Mouse (Mus musculus): ENCODE results near the gene Hist2h2be. TPM values are rescaled to one million over a fixed set of nuclear protein-coding genes. Genes with fewer than 3 reads are reported as not detected.
"Not testable (repeated sequence)": the region's sequence is repeated elsewhere in the genome, so short reads cannot be mapped to it uniquely, and the experiment has no call there.

Hist2h2be gene
- polyA plus RNA-seq, 1 experiment from 2014 or later = 9.4 TPM

- peaks cover 11% of the 10 kb centered on the region for H3K4me1 ChIP-seq (ENCODE audit: control insufficient read depth, insufficient read depth, low read length)
- H3K4me2 ChIP-seq (ENCODE audit: low read depth, low read length) = peak overlapping the region; percentile 93
- peak overlapping the region; percentile 88 for H3K27ac ChIP-seq (ENCODE audit: low read length)
- WGBS = under 1% methylated on average over 50 of the region's 50 CpGs
- peaks cover 9% of the 10 kb centered on the region for H3K36me3 ChIP-seq (ENCODE audit: control insufficient read depth, insufficient read depth)
- peak overlapping the region; percentile 90 for H3K9ac ChIP-seq (ENCODE audit: low read length)
- peaks cover 6% of the 10 kb centered on the region for H3K9me3 ChIP-seq (replicated peaks; ENCODE audit: control insufficient read depth, low read length)
- peak overlapping the region; percentile 78 for H3K4me3 ChIP-seq (ENCODE audit: low read length)
- peak; percentile 89 for ATAC-seq (replicated peaks; ENCODE audit: extremely low read depth, insufficient read depth, low FRiP score)
- H3K27me3 ChIP-seq (ENCODE audit: control insufficient read depth, insufficient read depth, low read length) = no peaks in the 10 kb centered on the region
Measured at GRCm38 (mm10) chr3:96197129-96197749, 23.7 kb upstream of the Hist2h2be start.

- H3K4me2 ChIP-seq (ENCODE audit: low read depth, low read length) = peak overlapping the region; percentile 93
- H3K4me1 ChIP-seq (ENCODE audit: control insufficient read depth, insufficient read depth, low read length) = peaks cover 11% of the 10 kb centered on the region
- H3K4me3 ChIP-seq (ENCODE audit: low read length) = peak overlapping the region; percentile 78
- H3K9ac ChIP-seq (ENCODE audit: low read length) = peak overlapping the region; percentile 54
- peaks cover 6% of the 10 kb centered on the region for H3K9me3 ChIP-seq (replicated peaks; ENCODE audit: control insufficient read depth, low read length)
- no peaks in the 10 kb centered on the region for H3K27me3 ChIP-seq (ENCODE audit: control insufficient read depth, insufficient read depth, low read length)
- peak overlapping the region; percentile 37; the same call in 1 of the 2 replicates for H3K27ac ChIP-seq (ENCODE audit: low read length)
- peaks cover 8% of the 10 kb centered on the region for H3K36me3 ChIP-seq (ENCODE audit: control insufficient read depth, insufficient read depth)
- ATAC-seq (replicated peaks; ENCODE audit: extremely low read depth, insufficient read depth, low FRiP score) = no peak; the same call in 1 of the 2 replicates
- 9% methylated on average over 6 of the region's 6 CpGs for WGBS
Measured at GRCm38 (mm10) chr3:96198181-96198580, 22.7 kb upstream of the Hist2h2be start.

GRCm38 (mm10) chr3:96198601-96199251 is 22.2 kb upstream of the Hist2h2be start:
- ATAC-seq (replicated peaks; ENCODE audit: extremely low read depth, insufficient read depth, low FRiP score); H3K36me3 ChIP-seq (ENCODE audit: control insufficient read depth, insufficient read depth); H3K9me3 ChIP-seq (replicated peaks; ENCODE audit: control insufficient read depth, low read length); H3K4me3 ChIP-seq (ENCODE audit: low read length); H3K9ac ChIP-seq (ENCODE audit: low read length); H3K27ac ChIP-seq (ENCODE audit: low read length); H3K27me3 ChIP-seq (ENCODE audit: control insufficient read depth, insufficient read depth, low read length): not testable (repeated sequence)
- peak overlapping the region; percentile 93 for H3K4me2 ChIP-seq (ENCODE audit: low read depth, low read length)
- H3K4me1 ChIP-seq (ENCODE audit: control insufficient read depth, insufficient read depth, low read length) = peaks cover 11% of the 10 kb centered on the region
- 25% methylated on average over 6 of the region's 8 CpGs for WGBS

- WGBS = 27% methylated on average over 2 of the region's 2 CpGs
- Histone ChIP-seq H3K4me3 (ENCODE audit: low read length) (no peak overlapping the region), H3K9ac (ENCODE audit: low read length) (no peak overlapping the region), H3K4me1 (ENCODE audit: control insufficient read depth, insufficient read depth, low read length) (peaks cover 11% of the 10 kb centered on the region), H3K4me2 (ENCODE audit: low read depth, low read length) (no peak overlapping the region), H3K9me3 (replicated peaks; ENCODE audit: control insufficient read depth, low read length) (peaks cover 6% of the 10 kb centered on the region), H3K36me3 (ENCODE audit: control insufficient read depth, insufficient read depth) (peaks cover 6% of the 10 kb centered on the region), H3K27ac (ENCODE audit: low read length) (no peak overlapping the region), H3K27me3 (ENCODE audit: control insufficient read depth, insufficient read depth, low read length) (no peaks in the 10 kb centered on the region)
- ATAC-seq (replicated peaks; ENCODE audit: extremely low read depth, insufficient read depth, low FRiP score) = no peak
Measured at GRCm38 (mm10) chr3:96199731-96200130, 21.2 kb upstream of the Hist2h2be start.

GRCm38 (mm10) chr3:96207819-96208218 is 13.1 kb upstream of the Hist2h2be start:
- no peak overlapping the region for H3K9ac ChIP-seq (ENCODE audit: low read length)
- H3K4me2 ChIP-seq (ENCODE audit: low read depth, low read length) = no peak overlapping the region
- WGBS = 80% methylated on average over 3 of the region's 3 CpGs
- H3K27me3 ChIP-seq (ENCODE audit: control insufficient read depth, insufficient read depth, low read length) = no peaks in the 10 kb centered on the region
- no peak overlapping the region for H3K27ac ChIP-seq (ENCODE audit: low read length)
- no peak overlapping the region for H3K4me3 ChIP-seq (ENCODE audit: low read length)
- H3K9me3 ChIP-seq (replicated peaks; ENCODE audit: control insufficient read depth, low read length) = no peaks in the 10 kb centered on the region
- 0 out of 2 replicates have a peak, but pooled peaks cover 2% of the 10 kb centered on the region for H3K4me1 ChIP-seq (ENCODE audit: control insufficient read depth, insufficient read depth, low read length)
- no peak for ATAC-seq (replicated peaks; ENCODE audit: extremely low read depth, insufficient read depth, low FRiP score)
- H3K36me3 ChIP-seq (ENCODE audit: control insufficient read depth, insufficient read depth) = no peaks in the 10 kb centered on the region

- Histone ChIP-seq H3K4me2 (ENCODE audit: low read depth, low read length) (no peak overlapping the region), H3K36me3 (ENCODE audit: control insufficient read depth, insufficient read depth) (no peaks in the 10 kb centered on the region), H3K4me1 (ENCODE audit: control insufficient read depth, insufficient read depth, low read length) (0 out of 2 replicates have a peak, but pooled peaks cover 2% of the 10 kb centered on the region), H3K9me3 (replicated peaks; ENCODE audit: control insufficient read depth, low read length) (no peaks in the 10 kb centered on the region), H3K27ac (ENCODE audit: low read length) (no peak overlapping the region), H3K4me3 (ENCODE audit: low read length) (no peak overlapping the region), H3K9ac (ENCODE audit: low read length) (no peak overlapping the region), H3K27me3 (ENCODE audit: control insufficient read depth, insufficient read depth, low read length) (no peaks in the 10 kb centered on the region)
- 23% methylated on average over 15 of the region's 15 CpGs for WGBS
- no peak for ATAC-seq (replicated peaks; ENCODE audit: extremely low read depth, insufficient read depth, low FRiP score)
Measured at GRCm38 (mm10) chr3:96209242-96209641, 11.7 kb upstream of the Hist2h2be start.

GRCm38 (mm10) chr3:96219191-96219641 is 1.7 kb upstream of the Hist2h2be start:
- Histone ChIP-seq H3K9ac (ENCODE audit: low read length) (peak overlapping the region; percentile 94), H3K9me3 (replicated peaks; ENCODE audit: control insufficient read depth, low read length) (no peaks in the 10 kb centered on the region), H3K4me2 (ENCODE audit: low read depth, low read length) (peak overlapping the region; percentile 91), H3K4me3 (ENCODE audit: low read length) (peak overlapping the region; percentile 77), H3K4me1 (ENCODE audit: control insufficient read depth, insufficient read depth, low read length) (peaks cover 26% of the 10 kb centered on the region), H3K27me3 (ENCODE audit: control insufficient read depth, insufficient read depth, low read length) (no peaks in the 10 kb centered on the region), H3K27ac (ENCODE audit: low read length) (peak overlapping the region; percentile 100), H3K36me3 (ENCODE audit: control insufficient read depth, insufficient read depth) (no peaks in the 10 kb centered on the region)
- WGBS = 0% methylated on average over 12 of the region's 12 CpGs
- ATAC-seq (replicated peaks; ENCODE audit: extremely low read depth, insufficient read depth, low FRiP score) = no peak

- no peaks in the 10 kb centered on the region for H3K9me3 ChIP-seq (replicated peaks; ENCODE audit: control insufficient read depth, low read length)
- peak within 1 kb of the TSS; percentile 94 for H3K9ac ChIP-seq (ENCODE audit: low read length)
- H3K36me3 ChIP-seq (ENCODE audit: control insufficient read depth, insufficient read depth) = no peaks in the 10 kb centered on the region
- H3K4me3 ChIP-seq (ENCODE audit: low read length) = peak within 1 kb of the TSS; percentile 77
- WGBS = under 1% methylated on average over 36 of the region's 37 CpGs
- peak within 1 kb of the TSS; percentile 91 for H3K4me2 ChIP-seq (ENCODE audit: low read depth, low read length)
- peak; percentile 79 for ATAC-seq (replicated peaks; ENCODE audit: extremely low read depth, insufficient read depth, low FRiP score)
- peak within 1 kb of the TSS; percentile 100 for H3K27ac ChIP-seq (ENCODE audit: low read length)
- H3K4me1 ChIP-seq (ENCODE audit: control insufficient read depth, insufficient read depth, low read length) = peaks cover 26% of the 10 kb centered on the region
- no peaks in the 10 kb centered on the region for H3K27me3 ChIP-seq (ENCODE audit: control insufficient read depth, insufficient read depth, low read length)
Measured at GRCm38 (mm10) chr3:96219661-96220130, 1.2 kb upstream of the Hist2h2be start, which contains the start of the genes Bola1 and Hist2h2ab. Gene Bola1 (minus strand): TSS chr3:96219709. Gene Hist2h2ab (plus strand): TSS chr3:96219865.
